Mouse (Mus musculus): ENCODE data around the gene Defb19. TPM values are rescaled to one million over a fixed set of nuclear protein-coding genes. Genes with fewer than 3 reads are reported as not detected.

Gene Defb19
- polyA plus RNA-seq, 1 experiment from 2014 or later, result not detected

- Histone ChIP-seq H3K4me1 (no peaks in the 10 kb centered on the region), H3K9ac (no peak overlapping the region), H3K4me2 (replicated peaks) (no peak overlapping the region), H3K9me3 (replicated peaks) (no peaks in the 10 kb centered on the region), H3K27ac (replicated peaks) (no peak overlapping the region), H3K4me3 (replicated peaks) (no peak overlapping the region), H3K36me3 (no peaks in the 10 kb centered on the region), H3K27me3 (no peaks in the 10 kb centered on the region)
- ATAC-seq (ENCODE audit: insufficient number of reproducible peaks, low FRiP score, low TSS enrichment, low read depth), result no peak
- 76% methylated on average over 9 of the region's 9 CpGs for WGBS
These were observed 38.1 kb downstream of the Defb19 start for GRCm38 (mm10) chr2:152541979-152542378.

GRCm38 (mm10) chr2:152539944-152540710, 40.0 kb downstream of the Defb19 start, which contains the start of gene Defb29:
TSS of gene Defb29 (minus strand) at chr2:152540098.
- WGBS, result 48% methylated on average over 13 of the region's 13 CpGs
- no peaks in the 10 kb centered on the region for H3K4me1 ChIP-seq
- H3K36me3 ChIP-seq, result no peaks in the 10 kb centered on the region
- H3K4me3 ChIP-seq (replicated peaks), result no peak within 1 kb of the TSS
- H3K27ac ChIP-seq (replicated peaks), result no peak within 1 kb of the TSS
- no peak for ATAC-seq (ENCODE audit: insufficient number of reproducible peaks, low FRiP score, low TSS enrichment, low read depth)
- no peak within 1 kb of the TSS for H3K4me2 ChIP-seq (replicated peaks)
- H3K9ac ChIP-seq, result no peak within 1 kb of the TSS
- no peaks in the 10 kb centered on the region for H3K27me3 ChIP-seq
- no peaks in the 10 kb centered on the region for H3K9me3 ChIP-seq (replicated peaks)

Other genes starting within 250 kb of the Defb19 start
- gene Rbck1, start 247.7 kb downstream of the Defb19 start, polyA plus RNA-seq (2015; fragmentation: Nextera tagmentation; extraction: Ambion mirVana), result 91.3 and 94.1 TPM in 2 replicates
- gene Trib3, start 236.3 kb downstream of the Defb19 start, polyA plus RNA-seq (2015; fragmentation: Nextera tagmentation; extraction: Ambion mirVana), result 3.9 and 6.5 TPM in 2 replicates
- gene Nrsn2, start 203.7 kb downstream of the Defb19 start, polyA plus RNA-seq (2015; fragmentation: Nextera tagmentation; extraction: Ambion mirVana), result 1.0 and 1.3 TPM in 2 replicates
- gene Sox12, start 182.2 kb downstream of the Defb19 start, polyA plus RNA-seq (2015; fragmentation: Nextera tagmentation; extraction: Ambion mirVana), result 7.7 and 7.9 TPM in 2 replicates
- 37.5 and 40.1 TPM in 2 replicates for gene Zcchc3, start 165.3 kb downstream of the Defb19 start, polyA plus RNA-seq (2015; fragmentation: Nextera tagmentation; extraction: Ambion mirVana)
- gene 6820408C15Rik, start 164.7 kb downstream of the Defb19 start, polyA plus RNA-seq (2015; fragmentation: Nextera tagmentation; extraction: Ambion mirVana), result 9.4 and 15.2 TPM in 2 replicates
- gene Defb23, start 115.7 kb downstream of the Defb19 start, polyA plus RNA-seq (2015; fragmentation: Nextera tagmentation; extraction: Ambion mirVana), result not detected in 2 replicates
- not detected in 2 replicates for gene Defb20, start 103.2 kb downstream of the Defb19 start, polyA plus RNA-seq (2015; fragmentation: Nextera tagmentation; extraction: Ambion mirVana)
- gene Defb22, start 90.2 kb downstream of the Defb19 start, polyA plus RNA-seq (2015; fragmentation: Nextera tagmentation; extraction: Ambion mirVana), result not detected in 2 replicates
- not detected in 2 replicates for gene Defb26, start 68.6 kb downstream of the Defb19 start, polyA plus RNA-seq (2015; fragmentation: Nextera tagmentation; extraction: Ambion mirVana)
- gene Defb28, start 62.1 kb downstream of the Defb19 start, polyA plus RNA-seq (2015; fragmentation: Nextera tagmentation; extraction: Ambion mirVana), result not detected in 2 replicates
- not detected in 2 replicates for gene Defb29, start 40.2 kb downstream of the Defb19 start, polyA plus RNA-seq (2015; fragmentation: Nextera tagmentation; extraction: Ambion mirVana)
- not detected in 2 replicates for gene Gm17416, start 11.0 kb downstream of the Defb19 start, polyA plus RNA-seq (2015; fragmentation: Nextera tagmentation; extraction: Ambion mirVana)
- gene Defb21, start 7.6 kb downstream of the Defb19 start, polyA plus RNA-seq (2015; fragmentation: Nextera tagmentation; extraction: Ambion mirVana), result not detected in 2 replicates
- gene Defb45, start 19.1 kb upstream of the Defb19 start, polyA plus RNA-seq (2015; fragmentation: Nextera tagmentation; extraction: Ambion mirVana), result not detected in 2 replicates
- not detected in 2 replicates for gene Defb36, start 24.0 kb upstream of the Defb19 start, polyA plus RNA-seq (2015; fragmentation: Nextera tagmentation; extraction: Ambion mirVana)
- 1.5 and 3.4 TPM in 2 replicates for gene Defb25, start 42.7 kb upstream of the Defb19 start, polyA plus RNA-seq (2015; fragmentation: Nextera tagmentation; extraction: Ambion mirVana)
- gene Rem1, start 46.6 kb upstream of the Defb19 start, polyA plus RNA-seq (2015; fragmentation: Nextera tagmentation; extraction: Ambion mirVana), result 5.0 and 5.3 TPM in 2 replicates
- gene H13, start 89.1 kb upstream of the Defb19 start, polyA plus RNA-seq (2015; fragmentation: Nextera tagmentation; extraction: Ambion mirVana), result 130 and 137 TPM in 2 replicates
- 24.7 and 27.3 TPM in 2 replicates for gene Mcts2, start 106.7 kb upstream of the Defb19 start, polyA plus RNA-seq (2015; fragmentation: Nextera tagmentation; extraction: Ambion mirVana)
- gene Id1, start 155.9 kb upstream of the Defb19 start, polyA plus RNA-seq (2015; fragmentation: Nextera tagmentation; extraction: Ambion mirVana), result 142 and 160 TPM in 2 replicates
- 37.7 and 37.9 TPM in 2 replicates for gene Cox4i2, start 173.9 kb upstream of the Defb19 start, polyA plus RNA-seq (2015; fragmentation: Nextera tagmentation; extraction: Ambion mirVana)